Mouse (Mus musculus): Measurements from ENCODE around the gene Med15.

DNA sequence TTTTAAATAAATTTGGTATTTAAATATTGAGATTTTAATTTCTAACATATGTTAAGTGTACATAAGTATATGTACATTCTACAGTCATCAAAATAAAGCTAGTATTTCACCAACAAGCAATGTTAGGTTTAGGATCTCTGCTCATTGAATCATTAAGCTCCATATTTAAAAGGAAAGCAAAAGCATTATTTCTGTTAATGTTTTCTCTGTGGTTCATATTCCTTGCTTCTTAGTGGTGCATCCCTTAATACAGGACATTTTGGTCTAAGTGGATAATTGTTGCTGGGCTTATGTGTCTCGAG, 9.4 kb downstream of the Med15 start:
- TF ChIP-seq CTCF (IDR thresholded peaks at IDR 0.05; ENCODE audit: low read depth) (no peak), EP300 (IDR thresholded peaks at IDR 0.05; ENCODE audit: low read depth) (no peak)
